Mouse (Mus musculus) gastrocnemius, postnatal 25 days (tissue): ENCODE results near the gene Olfr444. TPM values are rescaled to one million over a fixed set of nuclear protein-coding genes. Genes with fewer than 3 reads are reported as not detected.

ENCODE experiments used
- DNase-seq: peaks from one replicate; pipeline ENCODE4 v3.0.0; 2022
- long read RNA-seq, 2 experiments: library from polyadenylated mRNA; stranded (forward); transcript quantifications; one replicate each; pipeline ENCODE4 v2.0.0; 2021
- total RNA-seq, 2 experiments: library from RNA; stranded (reverse); gene quantifications; 1 replicate in 1 of 2; 2 replicates in 1 of 2; pipeline ENCODE4 v1.2.3; 2021

The Olfr444 gene
- total RNA-seq = not detected
- long read RNA-seq, experiment 1 = 0 reads
- long read RNA-seq, experiment 2 = 0 reads

DNA sequence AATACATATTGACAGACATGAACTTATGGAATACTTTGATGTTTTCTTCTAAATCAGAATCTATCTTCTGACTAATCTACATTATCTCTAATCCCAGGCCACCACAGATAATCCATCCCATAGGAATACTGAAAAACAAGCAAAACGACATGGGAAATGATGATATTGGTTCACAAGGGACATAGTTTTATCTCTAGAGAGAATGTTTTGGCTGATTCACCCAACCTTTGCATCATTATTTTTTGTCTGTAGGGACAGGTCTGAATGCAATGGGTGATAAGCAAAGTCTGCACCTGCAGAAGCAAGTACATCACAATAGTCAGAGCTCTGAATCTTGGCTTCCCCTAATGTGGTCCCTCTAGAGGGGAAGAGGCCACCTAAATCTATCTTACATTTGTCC lies at the start of gene Olfr444:
Gene Olfr444, plus strand, starts transcription at position 301 of the 400 bp plus-strand sequence.
- DNase-seq = no peak

GRCm38 (mm10) chr6:42900345-42900744 lies 48.5 kb upstream of the Olfr444 start:
- DNase-seq = no peak

GRCm38 (mm10) chr6:42908578-42908977 lies 40.3 kb upstream of the Olfr444 start, which contains the start of gene Olfr447:
Gene Olfr447 (plus strand): TSS chr6:42908878.
- no peak for DNase-seq

- no peak for DNase-seq
These were observed 27.8 kb upstream of the Olfr444 start, which contains the start of gene Olfr446 for GRCm38 (mm10) chr6:42921077-42921476. Gene Olfr446 (plus strand): TSS chr6:42921377.

- DNase-seq = no peak
These were observed 31.5 kb downstream of the Olfr444 start for GRCm38 (mm10) chr6:42980377-42980776.

Other genes starting within 250 kb of the Olfr444 start
- gene Tcaf1, start 239.0 kb upstream of the Olfr444 start, total RNA-seq = 10 to 100 TPM in 1 of 2 experiments, 1 to 10 TPM in 1; 9.0 to 12.9 TPM
- gene Olfr453, start 209.7 kb upstream of the Olfr444 start, total RNA-seq = not detected
- not detected for gene Olfr38, start 192.7 kb upstream of the Olfr444 start, total RNA-seq
- not detected for gene Olfr452, start 164.0 kb upstream of the Olfr444 start, total RNA-seq
- not detected for gene Olfr450, start 137.1 kb upstream of the Olfr444 start, total RNA-seq
- gene Olfr449, start 114.7 kb upstream of the Olfr444 start, total RNA-seq = not detected
- gene Olfr448, start 58.6 kb upstream of the Olfr444 start, total RNA-seq = not detected
- gene Olfr447, start 40.2 kb upstream of the Olfr444 start, total RNA-seq = not detected
- gene Olfr446, start 27.7 kb upstream of the Olfr444 start, total RNA-seq = not detected
- gene Olfr441, start 157.3 kb downstream of the Olfr444 start, total RNA-seq = not detected
- gene Olfr237-ps1, start 197.5 kb downstream of the Olfr444 start, total RNA-seq = not detected
- gene Olfr437, start 214.2 kb downstream of the Olfr444 start, total RNA-seq = not detected
- gene Olfr13, start 223.1 kb downstream of the Olfr444 start, total RNA-seq = not detected
- gene Olfr435, start 248.1 kb downstream of the Olfr444 start, total RNA-seq = not detected